Mouse (Mus musculus): ENCODE results near the gene Susd3. TPM values are rescaled to one million over a fixed set of nuclear protein-coding genes. Genes with fewer than 3 reads are reported as not detected.

Gene Susd3
- polyA plus RNA-seq, 1 experiment: 7.9 TPM

DNA sequence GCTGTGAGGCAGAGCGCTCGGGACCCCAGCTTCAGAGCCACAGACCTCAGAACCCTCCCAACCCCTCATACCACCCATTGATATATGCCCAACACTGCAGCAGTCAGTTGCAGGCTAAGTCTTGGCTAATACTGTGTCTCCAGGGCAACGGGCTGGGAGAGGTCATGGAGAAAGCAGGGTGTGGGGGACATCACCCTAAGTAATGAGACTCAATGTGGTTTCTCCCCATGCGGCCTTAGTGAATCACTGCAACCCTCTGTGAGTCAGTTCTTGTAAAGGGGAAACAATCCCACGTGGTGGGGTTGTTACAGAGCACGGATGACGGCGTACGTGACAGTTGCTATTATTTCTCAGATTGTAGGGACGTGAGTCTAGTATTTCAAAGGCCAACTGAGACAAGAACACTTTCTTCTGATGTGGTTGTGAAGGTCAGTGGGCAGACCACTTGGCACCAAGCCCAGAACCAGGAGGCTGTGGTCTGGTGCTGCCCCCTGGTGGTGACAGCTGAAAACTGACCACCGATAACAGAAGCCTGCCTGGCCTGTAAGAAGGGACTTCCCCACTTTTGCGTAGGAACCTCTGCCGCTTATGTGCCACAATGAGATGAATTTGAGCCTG, 43.0 kb downstream of the Susd3 start:
- WGBS: 42% methylated on average over 13 of the region's 13 CpGs
- H3K4me1 ChIP-seq (ENCODE audit: control insufficient read depth, insufficient read depth, low read length): no peaks in the 10 kb centered on the region
- peak; percentile 77 for DNase-seq

DNA sequence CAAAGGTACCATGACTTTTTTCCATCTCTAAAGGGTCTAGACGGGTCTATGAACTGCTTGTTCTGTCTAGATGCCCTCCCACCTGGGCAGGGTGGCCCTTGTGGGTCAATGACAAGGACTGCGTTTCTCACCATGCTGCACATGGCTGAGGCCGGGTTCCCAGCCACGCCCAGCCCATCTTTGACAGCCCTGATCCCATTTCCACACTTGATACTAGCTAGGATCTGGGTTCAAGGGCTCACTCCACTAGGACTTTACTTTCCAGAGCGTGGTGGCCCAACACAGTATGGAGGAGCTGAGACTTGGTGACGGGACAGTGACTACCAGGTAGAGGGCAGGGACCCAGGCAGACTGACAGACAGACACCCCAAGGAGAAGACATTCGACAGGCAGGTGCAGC, 46.0 kb downstream of the Susd3 start:
- no peak for DNase-seq
- 94% methylated on average over 7 of the region's 7 CpGs for WGBS
- no peak overlapping the region for H3K4me3 ChIP-seq (replicated peaks; ENCODE audit: extremely low read depth, low read depth, low read length)
- no peaks in the 10 kb centered on the region for H3K4me1 ChIP-seq (ENCODE audit: control insufficient read depth, insufficient read depth, low read length)
- TF ChIP-seq CTCF (IDR thresholded peaks at IDR 0.05; ENCODE audit: insufficient read depth, low read length) (no peak), POLR2A (IDR thresholded peaks at IDR 0.05; ENCODE audit: borderline replicate concordance, extremely low read depth, low read depth, low read length) (no peak)

More for the DNA sequence above, 43.0 kb downstream of the Susd3 start:
- TF ChIP-seq CTCF (IDR thresholded peaks at IDR 0.05; ENCODE audit: insufficient read depth, low read length) (peak; percentile 81), POLR2A (IDR thresholded peaks at IDR 0.05; ENCODE audit: borderline replicate concordance, extremely low read depth, low read depth, low read length) (no peak)
- H3K4me3 ChIP-seq (replicated peaks; ENCODE audit: extremely low read depth, low read depth, low read length): no peak overlapping the region

DNA sequence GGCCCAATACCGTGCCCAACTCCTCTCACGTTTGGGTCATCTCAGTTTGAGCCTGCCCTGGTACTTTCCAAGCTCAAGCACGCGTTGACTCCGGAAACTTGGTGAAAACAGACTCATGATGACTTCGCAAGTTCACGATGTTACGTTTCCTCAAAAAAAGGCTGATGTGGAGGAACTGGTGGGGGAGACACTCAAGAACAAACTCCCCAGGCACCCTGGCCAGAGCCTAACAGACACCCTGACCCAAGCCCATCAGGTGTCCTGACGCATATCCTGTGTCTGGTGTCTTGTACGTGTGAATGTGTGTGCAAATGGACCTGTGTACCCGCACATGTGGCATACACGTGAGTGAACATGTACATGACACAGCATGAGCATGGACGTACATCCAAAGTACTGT, 47.8 kb downstream of the Susd3 start:
- DNase-seq: no peak
- no peaks in the 10 kb centered on the region for H3K4me1 ChIP-seq (ENCODE audit: control insufficient read depth, insufficient read depth, low read length)

DNA sequence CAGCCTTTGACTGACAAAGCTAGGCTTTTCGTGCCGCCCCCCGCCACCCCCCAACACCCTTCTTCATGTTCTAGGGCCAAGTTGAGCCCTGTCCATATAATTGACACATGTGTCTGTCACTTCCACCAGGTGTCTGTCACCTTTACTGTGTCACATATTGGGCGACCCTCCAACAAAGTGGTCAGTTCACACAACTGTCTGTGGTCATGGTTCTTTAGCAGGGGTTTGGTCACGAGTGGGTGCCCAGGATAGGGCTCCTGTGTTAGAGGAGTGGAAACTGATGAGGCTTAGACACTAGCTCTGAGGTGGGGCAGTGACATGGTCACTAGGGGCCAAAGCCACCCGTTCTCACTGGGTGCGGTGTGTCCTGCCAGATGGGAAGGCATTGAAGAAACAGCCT, 48.6 kb downstream of the Susd3 start:
- TF ChIP-seq POLR2A (IDR thresholded peaks at IDR 0.05; ENCODE audit: borderline replicate concordance, extremely low read depth, low read depth, low read length): no peak
- TF ChIP-seq CTCF (IDR thresholded peaks at IDR 0.05; ENCODE audit: insufficient read depth, low read length): no peak
- 86% methylated on average over 7 of the region's 7 CpGs for WGBS

More for the DNA sequence above, 47.8 kb downstream of the Susd3 start:
- no peak overlapping the region for H3K4me3 ChIP-seq (replicated peaks; ENCODE audit: extremely low read depth, low read depth, low read length)
- WGBS: 77% methylated on average over 13 of the region's 13 CpGs
- TF ChIP-seq POLR2A (IDR thresholded peaks at IDR 0.05; ENCODE audit: borderline replicate concordance, extremely low read depth, low read depth, low read length): no peak
- no peak for TF ChIP-seq CTCF (IDR thresholded peaks at IDR 0.05; ENCODE audit: insufficient read depth, low read length)

DNA sequence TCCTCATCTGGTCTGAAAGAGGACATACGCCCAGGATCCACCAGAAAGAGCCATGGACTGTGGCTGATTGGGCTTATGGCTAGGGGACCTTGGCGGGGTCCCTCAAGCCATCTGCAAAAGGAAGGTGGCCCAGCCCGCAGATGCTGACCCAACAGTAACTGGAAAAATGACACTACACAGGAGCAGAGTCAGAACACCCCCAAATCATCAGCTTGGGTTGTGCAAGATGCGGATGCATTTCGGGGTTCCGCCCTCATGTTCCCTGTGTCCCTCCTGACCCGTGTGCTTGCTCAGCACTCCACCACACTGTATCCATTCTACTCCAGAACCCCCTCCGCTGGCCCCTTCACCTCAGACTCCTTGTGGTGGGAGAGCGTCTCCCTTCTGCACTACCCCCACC, 49.8 kb downstream of the Susd3 start:
- no peak for DNase-seq
- Histone ChIP-seq H3K4me1 (ENCODE audit: control insufficient read depth, insufficient read depth, low read length) (no peaks in the 10 kb centered on the region), H3K4me3 (replicated peaks; ENCODE audit: extremely low read depth, low read depth, low read length) (no peak overlapping the region)
- WGBS: 90% methylated on average over 9 of the region's 9 CpGs
- no peak for TF ChIP-seq CTCF (IDR thresholded peaks at IDR 0.05; ENCODE audit: insufficient read depth, low read length)
- TF ChIP-seq POLR2A (IDR thresholded peaks at IDR 0.05; ENCODE audit: borderline replicate concordance, extremely low read depth, low read depth, low read length): no peak

More for the DNA sequence above, 48.6 kb downstream of the Susd3 start:
- no peaks in the 10 kb centered on the region for H3K4me1 ChIP-seq (ENCODE audit: control insufficient read depth, insufficient read depth, low read length)
- no peak for DNase-seq
- H3K4me3 ChIP-seq (replicated peaks; ENCODE audit: extremely low read depth, low read depth, low read length): no peak overlapping the region

DNA sequence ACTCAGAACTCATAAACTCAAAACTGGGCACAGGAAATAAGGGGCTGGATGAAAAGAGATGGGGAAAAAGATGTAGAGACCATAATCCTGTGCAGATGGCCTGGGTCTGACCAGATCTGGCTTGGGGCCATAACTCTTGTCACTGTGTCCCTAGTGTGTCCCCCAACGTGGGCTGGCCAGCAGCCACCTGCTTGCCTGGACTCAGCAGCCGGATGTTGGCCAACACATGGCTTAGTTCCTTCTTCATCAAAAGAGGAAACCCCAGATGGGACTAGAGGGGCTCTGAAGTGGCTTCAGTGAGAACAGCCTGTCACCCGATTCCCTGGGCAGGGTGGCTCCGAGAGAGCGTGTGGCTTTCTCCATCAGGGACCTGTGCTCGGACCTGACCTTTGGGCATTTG, 51.7 kb downstream of the Susd3 start:
- no peak for TF ChIP-seq POLR2A (IDR thresholded peaks at IDR 0.05; ENCODE audit: borderline replicate concordance, extremely low read depth, low read depth, low read length)
- TF ChIP-seq CTCF (IDR thresholded peaks at IDR 0.05; ENCODE audit: insufficient read depth, low read length): no peak
- Histone ChIP-seq H3K4me1 (ENCODE audit: control insufficient read depth, insufficient read depth, low read length) (no peaks in the 10 kb centered on the region), H3K4me3 (replicated peaks; ENCODE audit: extremely low read depth, low read depth, low read length) (no peak overlapping the region)
- WGBS: 58% methylated on average over 6 of the region's 6 CpGs
- no peak for DNase-seq

DNA sequence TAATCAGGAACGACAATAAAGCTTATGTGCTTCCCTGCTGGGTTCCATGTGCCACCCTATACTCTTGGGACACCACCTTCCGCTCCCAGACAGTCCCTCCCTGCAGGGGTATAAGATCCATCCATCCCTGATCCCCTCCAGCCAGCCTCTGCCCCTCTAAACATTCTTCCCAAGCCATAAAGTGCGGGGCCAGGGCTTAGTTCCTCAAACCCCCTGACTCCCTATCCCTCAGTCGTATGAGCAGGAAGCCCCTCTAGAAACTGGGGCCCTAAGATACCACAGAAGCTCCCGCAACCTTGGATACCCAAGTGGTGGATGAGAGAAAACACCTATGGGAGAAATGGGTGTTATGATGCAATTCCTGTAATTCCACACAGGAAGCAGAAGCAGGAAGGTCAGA, 52.3 kb downstream of the Susd3 start:
- whole genome bisulfite sequencing: 84% methylated on average over 5 of the region's 5 CpGs
- no peak overlapping the region for H3K4me3 ChIP-seq (replicated peaks; ENCODE audit: extremely low read depth, low read depth, low read length)
- H3K4me1 ChIP-seq (ENCODE audit: control insufficient read depth, insufficient read depth, low read length): no peaks in the 10 kb centered on the region
- TF ChIP-seq POLR2A (IDR thresholded peaks at IDR 0.05; ENCODE audit: borderline replicate concordance, extremely low read depth, low read depth, low read length): no peak
- no peak for TF ChIP-seq CTCF (IDR thresholded peaks at IDR 0.05; ENCODE audit: insufficient read depth, low read length)
- no peak for DNase-seq

DNA sequence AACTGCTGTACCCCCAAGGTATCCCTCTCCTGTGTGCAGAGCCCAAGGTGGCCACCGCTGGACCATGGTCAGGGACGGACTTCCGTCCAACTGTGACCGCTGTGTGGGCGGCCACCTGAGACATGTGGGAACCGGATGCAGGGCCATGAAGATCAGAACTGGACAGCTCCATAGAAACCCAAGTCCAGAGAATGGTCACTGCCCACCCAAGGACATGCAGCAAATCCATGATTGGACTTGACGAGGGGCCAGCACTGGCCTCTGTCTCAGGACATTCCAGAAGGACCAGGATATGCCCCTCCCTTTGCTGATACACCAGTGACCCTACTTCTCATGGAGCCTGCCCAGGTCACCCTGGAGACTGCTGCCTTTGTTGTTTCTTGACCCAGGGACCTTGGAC, 52.9 kb downstream of the Susd3 start:
- TF ChIP-seq CTCF (IDR thresholded peaks at IDR 0.05; ENCODE audit: insufficient read depth, low read length): no peak
- TF ChIP-seq POLR2A (IDR thresholded peaks at IDR 0.05; ENCODE audit: borderline replicate concordance, extremely low read depth, low read depth, low read length): no peak
- DNase-seq: no peak
- no peaks in the 10 kb centered on the region; the same call in 1 of the 2 replicates for H3K4me1 ChIP-seq (ENCODE audit: control insufficient read depth, insufficient read depth, low read length)
- no peak overlapping the region for H3K4me3 ChIP-seq (replicated peaks; ENCODE audit: extremely low read depth, low read depth, low read length)
- WGBS: 92% methylated on average over 7 of the region's 7 CpGs

DNA sequence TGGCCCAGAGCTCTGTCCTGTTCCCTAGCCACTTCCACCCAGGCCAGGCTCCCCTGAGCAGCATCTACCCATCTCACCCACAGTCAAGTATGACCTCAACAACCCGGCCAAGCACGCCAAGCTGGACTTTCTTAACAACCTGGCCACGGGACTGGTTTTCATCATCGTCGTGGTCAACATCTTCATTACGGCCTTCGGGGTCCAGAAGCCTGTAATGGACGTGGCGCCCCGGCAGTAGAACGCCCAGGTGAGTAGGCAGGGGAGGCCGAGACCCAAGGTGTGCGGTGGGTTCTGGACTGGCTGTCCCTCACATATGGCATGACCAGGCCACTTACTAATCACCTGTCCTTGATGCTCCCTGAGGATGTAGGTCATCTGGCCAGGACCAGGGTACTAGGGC, 53.7 kb downstream of the Susd3 start:
- Histone ChIP-seq H3K4me3 (replicated peaks; ENCODE audit: extremely low read depth, low read depth, low read length) (no peak overlapping the region), H3K4me1 (ENCODE audit: control insufficient read depth, insufficient read depth, low read length) (peaks cover 2% of the 10 kb centered on the region; the same call in 1 of the 2 replicates)
- no peak for DNase-seq
- WGBS: 94% methylated on average over 13 of the region's 13 CpGs
- no peak for TF ChIP-seq CTCF (IDR thresholded peaks at IDR 0.05; ENCODE audit: insufficient read depth, low read length)
- no peak for TF ChIP-seq POLR2A (IDR thresholded peaks at IDR 0.05; ENCODE audit: borderline replicate concordance, extremely low read depth, low read depth, low read length)

DNA sequence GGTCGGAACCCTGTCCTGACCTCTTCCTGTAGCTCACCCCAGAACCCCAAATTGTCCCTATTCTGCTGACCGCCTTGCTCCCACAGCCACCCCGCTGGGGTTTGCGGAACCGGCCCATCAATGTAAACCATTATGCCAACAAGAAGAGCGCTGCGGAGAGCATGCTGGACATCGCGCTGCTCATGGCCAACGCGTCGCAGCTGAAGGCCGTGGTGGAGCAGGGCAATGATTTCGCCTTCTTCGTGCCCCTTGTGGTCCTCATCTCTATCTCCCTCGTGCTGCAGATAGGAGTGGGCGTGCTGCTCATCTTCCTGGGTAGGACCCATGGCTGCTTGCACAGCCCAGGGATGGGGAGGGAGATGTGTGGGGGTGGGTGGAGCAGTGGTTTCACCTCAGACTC, 54.9 kb downstream of the Susd3 start:
- WGBS: 95% methylated on average over 17 of the region's 17 CpGs
- Histone ChIP-seq H3K4me3 (replicated peaks; ENCODE audit: extremely low read depth, low read depth, low read length) (no peak overlapping the region), H3K4me1 (ENCODE audit: control insufficient read depth, insufficient read depth, low read length) (peaks cover 9% of the 10 kb centered on the region)
- no peak for DNase-seq
- TF ChIP-seq CTCF (IDR thresholded peaks at IDR 0.05; ENCODE audit: insufficient read depth, low read length) (no peak), POLR2A (IDR thresholded peaks at IDR 0.05; ENCODE audit: borderline replicate concordance, extremely low read depth, low read depth, low read length) (no peak)

Data from lung, adult 2 months (tissue).